Mouse (Mus musculus) kidney, postnatal 10 days (tissue): ENCODE data around the gene Itga2b.
"Not testable (repeated sequence)": the region's sequence is repeated elsewhere in the genome, so short reads cannot be mapped to it uniquely, and the experiment has no call there.

ENCODE experiments used
- DNase-seq: peaks from one replicate; pipeline ENCODE4 v3.0.0; 2021; ENCODE audit warnings: mixed read lengths

Gene Itga2b

GRCm38 (mm10) chr11:102410345-102410744 lies 59.6 kb downstream of the Itga2b start:
- DNase-seq: not testable (repeated sequence)

DNA sequence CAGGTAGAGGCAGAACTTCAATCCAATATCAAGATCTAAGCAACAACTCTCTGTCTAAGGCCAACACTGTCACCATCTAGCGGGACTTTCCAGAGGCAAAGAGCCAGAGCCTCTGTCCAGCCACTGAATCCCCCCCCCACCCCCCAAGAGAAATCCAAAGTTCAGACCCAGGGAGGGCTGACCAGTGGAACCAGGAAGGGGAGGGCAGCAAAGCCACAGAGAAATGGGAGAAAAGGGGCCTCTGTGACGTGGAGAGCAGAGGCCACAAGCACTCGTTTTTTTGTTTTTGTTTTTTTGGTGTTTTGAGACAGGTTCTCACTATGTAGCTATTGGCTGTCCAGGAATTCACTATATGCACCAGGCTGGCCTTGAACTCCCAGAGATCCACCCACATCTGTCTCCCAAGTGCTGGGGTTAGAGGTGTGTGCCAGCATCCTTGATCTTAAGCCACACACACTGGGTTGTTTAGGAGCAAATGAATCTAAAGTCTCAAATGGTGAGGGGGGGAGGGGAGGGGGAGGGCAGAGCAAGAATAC lies 60.1 kb downstream of the Itga2b start:
- DNase-seq: peak; percentile 32

- no peak for DNase-seq
These were observed 60.8 kb downstream of the Itga2b start for GRCm38 (mm10) chr11:102408888-102409794.

GRCm38 (mm10) chr11:102408344-102408876 lies 61.5 kb downstream of the Itga2b start:
- peak; percentile 99 for DNase-seq

DNA sequence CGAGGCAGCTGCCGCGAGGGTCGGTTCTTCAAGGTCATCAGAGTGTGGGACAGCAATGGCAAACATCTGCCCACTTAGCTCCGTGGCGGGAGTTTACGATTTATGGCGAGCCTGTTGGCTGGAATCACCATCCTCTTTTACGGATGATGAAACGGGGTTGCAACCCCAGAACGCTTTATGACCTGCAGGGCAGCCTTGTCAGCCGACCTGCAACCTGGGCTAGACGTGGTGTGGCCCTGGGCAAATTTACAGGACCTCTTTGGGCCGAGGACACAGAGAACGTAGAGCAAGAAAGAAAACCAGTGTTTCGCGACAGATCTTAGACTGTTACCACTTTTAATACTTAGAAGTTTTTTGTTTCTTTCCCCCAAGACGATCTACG lies 62.1 kb downstream of the Itga2b start, which contains the start of gene Slc25a39:
Gene Slc25a39, minus strand, starts transcription at position 113 of the 382 bp plus-strand sequence.
- DNase-seq: no peak

- DNase-seq: peak; percentile 97
These were observed 62.8 kb downstream of the Itga2b start for GRCm38 (mm10) chr11:102406900-102407833.

DNA sequence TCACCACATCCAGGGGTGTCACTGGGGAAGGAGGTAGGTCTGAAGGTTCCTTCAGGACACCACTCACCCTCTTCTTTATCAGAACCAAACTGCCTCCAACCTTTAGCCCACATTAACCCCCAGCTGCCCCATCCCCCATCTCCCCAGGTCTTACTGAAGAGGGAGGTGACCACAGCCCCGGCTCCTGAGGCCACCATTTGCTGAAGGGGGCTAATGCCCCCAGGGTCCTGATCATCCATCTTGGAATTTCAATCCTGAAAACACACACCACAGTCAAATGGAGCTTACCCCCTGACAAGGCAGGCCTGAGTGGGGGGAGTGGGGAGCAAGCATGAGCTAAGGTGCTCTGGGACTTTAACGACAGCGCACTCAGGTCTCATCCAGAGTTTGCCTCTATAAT lies 63.5 kb downstream of the Itga2b start:
- peak; percentile 28 for DNase-seq

GRCm38 (mm10) chr11:102405544-102406285 lies 64.2 kb downstream of the Itga2b start:
- no peak for DNase-seq

DNA sequence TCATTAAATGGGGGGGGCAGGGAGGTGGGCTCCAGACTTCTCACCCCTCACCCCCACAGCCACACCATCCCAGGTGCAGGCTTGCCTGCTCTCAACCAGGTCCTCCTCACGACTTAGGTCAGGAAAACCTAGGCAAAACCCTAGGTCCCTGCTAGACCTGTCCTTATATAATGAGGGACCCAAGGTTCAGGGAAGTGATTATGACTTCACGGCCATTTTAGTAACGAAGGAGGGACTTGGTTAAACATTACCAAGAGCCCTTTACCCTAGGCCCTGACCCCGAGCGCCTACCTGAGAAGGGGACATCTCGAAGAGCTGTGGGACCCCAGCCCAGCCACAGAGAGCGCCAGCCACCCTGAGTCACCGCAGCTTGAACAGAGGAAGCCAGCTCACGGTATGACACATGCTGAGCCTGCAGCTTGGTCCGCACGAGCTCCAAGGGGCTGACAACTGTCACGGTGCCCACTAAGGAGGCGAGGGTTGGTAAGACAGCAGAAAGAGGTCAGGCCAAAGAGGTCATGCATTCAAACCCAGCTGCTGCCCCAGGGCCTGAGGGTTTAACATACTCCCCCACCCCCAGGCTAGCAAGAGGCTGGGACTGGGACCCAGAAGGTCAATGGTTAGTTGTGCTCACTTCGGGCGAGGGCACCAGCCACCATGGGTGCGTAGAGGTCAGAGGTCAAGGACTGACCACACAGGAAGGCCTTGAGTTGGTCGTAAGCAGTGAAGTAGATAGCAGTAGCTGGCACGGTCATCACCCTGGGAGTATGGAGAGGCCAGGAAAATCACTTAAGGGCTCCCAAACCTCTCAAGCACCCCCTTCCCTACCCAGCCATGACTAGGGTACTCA lies 65.5 kb downstream of the Itga2b start:
- peak; percentile 20 for DNase-seq

GRCm38 (mm10) chr11:102403657-102404056 lies 66.3 kb downstream of the Itga2b start:
- DNase-seq: no peak
